Mouse (Mus musculus) liver, postnatal 0 days (tissue): Measurements from ENCODE around the gene 1700102P08Rik.

ENCODE experiments used
- CTCF ChIP-seq: sonication (generic); IDR thresholded peaks from 2 replicates; pipeline ENCODE4 v1.5.1; 2016; ENCODE audit warnings: antibody characterized with exemption, low read depth
- EP300 ChIP-seq: IDR thresholded peaks from 2 replicates; pipeline ENCODE4 v1.6.1; 2016; ENCODE audit warnings: antibody characterized with exemption, low read depth, mild to moderate bottlenecking

GRCm38 (mm10) chr9:108440485-108440884 is 47.9 kb downstream of the 1700102P08Rik start:
- TF ChIP-seq CTCF (no peak), EP300 (no peak)
